Mouse (Mus musculus) liver, embryonic 11.5 days (tissue): ENCODE measurements around the gene Rsph6a. TPM values are rescaled to one million over a fixed set of nuclear protein-coding genes. Genes with fewer than 3 reads are reported as not detected.

Experiments used
- ATAC-seq: fragments of 200-750 bp; cut with Nextera tagmentation; replicated peaks from 2 replicates; pipeline ENCODE4 v1.8.0; 2017; ENCODE audit warnings: moderate number of reproducible peaks, mild to moderate bottlenecking, moderate TSS enrichment, moderate library complexity; ENCODE audit not compliant: low FRiP score
- DNase-seq: peaks from one replicate; pipeline ENCODE4 v3.0.0-alpha.2; 2017; ENCODE audit warnings: low spot score
- H3K27ac ChIP-seq: fragments of 300-500 bp; sonication (generic); 2 replicates; pipeline ENCODE4 v1.5.1; 2014; ENCODE audit warnings: mild to moderate bottlenecking, low read depth, low read length, control low read depth
- H3K27me3 ChIP-seq: fragments of 300-500 bp; sonication (generic); replicated peaks from 2 replicates; pipeline ENCODE4 v1.6.1; 2014; ENCODE audit warnings: low read length, mixed read lengths; ENCODE audit not compliant: control insufficient read depth, insufficient read depth
- H3K36me3 ChIP-seq: fragments of 300-500 bp; sonication (generic); 2 replicates; pipeline ENCODE4 v1.6.1; 2014; ENCODE audit warnings: mild to moderate bottlenecking, low read length, moderate library complexity, mixed read lengths; ENCODE audit not compliant: control insufficient read depth, insufficient read depth
- H3K4me1 ChIP-seq: fragments of 300-500 bp; sonication (generic); replicated peaks from 2 replicates; pipeline ENCODE4 v1.6.1; 2014; ENCODE audit warnings: low read length, mixed read lengths; ENCODE audit not compliant: control insufficient read depth, insufficient read depth
- H3K4me2 ChIP-seq: fragments of 300-500 bp; sonication (generic); 2 replicates; pipeline ENCODE4 v1.6.1; 2014; ENCODE audit warnings: mild to moderate bottlenecking, control low read depth, moderate library complexity
- H3K4me3 ChIP-seq: fragments of 300-500 bp; sonication (generic); 2 replicates; pipeline ENCODE4 v1.5.1; 2014; ENCODE audit warnings: low read depth, low read length, control low read depth
- H3K9ac ChIP-seq: fragments of 300-500 bp; sonication (generic); 2 replicates; pipeline ENCODE4 v1.6.1; 2014; ENCODE audit warnings: low read depth, low read length, control low read depth
- H3K9me3 ChIP-seq: fragments of 300-500 bp; sonication (generic); 2 replicates; pipeline ENCODE4 v1.6.1; 2016; ENCODE audit warnings: low read length, inconsistent platforms, mixed read lengths; ENCODE audit not compliant: control insufficient read depth
- WGBS: fragments of 180-500 bp; shearing (Covaris S2); extraction: QIAGEN DNeasy Blood & Tissue Kit; methylation state at CpG from one replicate; pipeline ENCODE4 v1.1.7; 2014; 5-methylcytosine and 5-hydroxymethylcytosine counted together
- polyA plus RNA-seq: library from polyadenylated mRNA; unstranded; fragments of >200 nt; fragmentation: Nextera tagmentation; extraction: Ambion mirVana; gene quantifications from 2 replicates; pipeline ENCODE4 v1.2.1, GENCODE M21; 2014

Gene Rsph6a
- polyA plus RNA-seq, 1 experiment from 2014 or later, result not detected

- no peak for ATAC-seq
- 67% methylated on average over 2 of the region's 2 CpGs for WGBS
- Histone ChIP-seq H3K9ac (no peak overlapping the region), H3K27me3 (peaks cover 10% of the 10 kb centered on the region), H3K4me2 (no peak overlapping the region), H3K9me3 (no peaks in the 10 kb centered on the region), H3K36me3 (no peaks in the 10 kb centered on the region), H3K4me1 (no peaks in the 10 kb centered on the region), H3K27ac (no peak overlapping the region), H3K4me3 (no peak overlapping the region)
- no peak for DNase-seq
These were observed 50.0 kb downstream of the Rsph6a start for GRCm38 (mm10) chr7:19104486-19104885.

GRCm38 (mm10) chr7:19107436-19107835, 52.9 kb downstream of the Rsph6a start:
- Histone ChIP-seq H3K27me3 (0 out of 2 replicates have a peak, but pooled peaks cover 3% of the 10 kb centered on the region), H3K4me1 (no peaks in the 10 kb centered on the region), H3K9ac (no peak overlapping the region), H3K9me3 (no peaks in the 10 kb centered on the region), H3K27ac (no peak overlapping the region), H3K36me3 (no peaks in the 10 kb centered on the region), H3K4me3 (no peak overlapping the region), H3K4me2 (no peak overlapping the region)
- WGBS, result 53% methylated on average over 3 of the region's 3 CpGs
- DNase-seq, result no peak
- no peak for ATAC-seq

- H3K9me3 ChIP-seq, result no peaks in the 10 kb centered on the region
- no peaks in the 10 kb centered on the region for H3K4me1 ChIP-seq
- H3K4me2 ChIP-seq, result no peak overlapping the region
- 62% methylated on average over 1 of the region's 1 CpGs for WGBS
- ATAC-seq (no peak), DNase-seq (no peak)
- H3K4me3 ChIP-seq, result no peak overlapping the region
- H3K9ac ChIP-seq, result no peak overlapping the region
- H3K27me3 ChIP-seq, result no peaks in the 10 kb centered on the region; the same call in 1 of the 2 replicates
- H3K36me3 ChIP-seq, result no peaks in the 10 kb centered on the region
- H3K27ac ChIP-seq, result no peak overlapping the region
These were observed 55.1 kb downstream of the Rsph6a start for GRCm38 (mm10) chr7:19109565-19109964.

- Histone ChIP-seq H3K27me3 (peaks cover 4% of the 10 kb centered on the region; the same call in 1 of the 2 replicates), H3K4me3 (peak within 1 kb of the TSS; percentile 21; the same call in 1 of the 2 replicates), H3K27ac (no peak within 1 kb of the TSS), H3K9ac (0 out of 2 replicates have a peak within 1 kb of the TSS, but pooled peaks have one; percentile 43), H3K36me3 (no peaks in the 10 kb centered on the region), H3K9me3 (peaks cover 3% of the 10 kb centered on the region; the same call in 1 of the 2 replicates), H3K4me1 (0 out of 2 replicates have a peak, but pooled peaks cover 4% of the 10 kb centered on the region), H3K4me2 (peak within 1 kb of the TSS; percentile 50)
- ATAC-seq (no peak; the same call in 1 of the 2 replicates), DNase-seq (peak; percentile 73)
- WGBS, result 19% methylated on average over 64 of the region's 64 CpGs
These were observed 63.7 kb downstream of the Rsph6a start, which contains the start of gene Gm4969 for GRCm38 (mm10) chr7:19118028-19118771. TSS of gene Gm4969 (minus strand) at chr7:19118368.

- H3K27me3 ChIP-seq, result peaks cover 4% of the 10 kb centered on the region; the same call in 1 of the 2 replicates
- no peak overlapping the region for H3K4me3 ChIP-seq
- no peak overlapping the region for H3K27ac ChIP-seq
- peaks cover 3% of the 10 kb centered on the region; the same call in 1 of the 2 replicates for H3K9me3 ChIP-seq
- no peak for DNase-seq
- H3K4me1 ChIP-seq, result 0 out of 2 replicates have a peak, but pooled peaks cover 4% of the 10 kb centered on the region
- H3K4me2 ChIP-seq, result 0 out of 2 replicates have a peak overlapping the region, but pooled peaks have one; percentile 12
- H3K9ac ChIP-seq, result 0 out of 2 replicates have a peak overlapping the region, but pooled peaks have one; percentile 16
- WGBS, result 86% methylated on average over 8 of the region's 8 CpGs
- ATAC-seq, result peak; percentile 30
- no peaks in the 10 kb centered on the region for H3K36me3 ChIP-seq
These were observed 64.6 kb downstream of the Rsph6a start for GRCm38 (mm10) chr7:19119083-19119482.

GRCm38 (mm10) chr7:19119631-19120429, 65.3 kb downstream of the Rsph6a start, which contains the start of gene Fbxo46:
TSS of gene Fbxo46 (plus strand) at chr7:19119859.
- Histone ChIP-seq H3K36me3 (no peaks in the 10 kb centered on the region), H3K4me1 (0 out of 2 replicates have a peak, but pooled peaks cover 4% of the 10 kb centered on the region), H3K27me3 (peaks cover 4% of the 10 kb centered on the region; the same call in 1 of the 2 replicates), H3K4me3 (peak within 1 kb of the TSS; percentile 82), H3K9ac (peak within 1 kb of the TSS; percentile 85), H3K4me2 (peak within 1 kb of the TSS; percentile 92), H3K27ac (no peak within 1 kb of the TSS), H3K9me3 (peaks cover 3% of the 10 kb centered on the region; the same call in 1 of the 2 replicates)
- 2% methylated on average over 34 of the region's 34 CpGs for WGBS
- peak; percentile 88 for DNase-seq
- peak; percentile 95 for ATAC-seq

GRCm38 (mm10) chr7:19121686-19122085, 67.2 kb downstream of the Rsph6a start:
- H3K36me3 ChIP-seq, result 0 out of 2 replicates have a peak, but pooled peaks cover 3% of the 10 kb centered on the region
- ATAC-seq (no peak), DNase-seq (no peak)
- no peak overlapping the region for H3K4me3 ChIP-seq
- no peak overlapping the region; the same call in 1 of the 2 replicates for H3K4me2 ChIP-seq
- H3K27ac ChIP-seq, result no peak overlapping the region
- H3K9ac ChIP-seq, result no peak overlapping the region
- WGBS, result 86% methylated on average over 4 of the region's 4 CpGs
- peaks cover 4% of the 10 kb centered on the region; the same call in 1 of the 2 replicates for H3K27me3 ChIP-seq
- peaks cover 3% of the 10 kb centered on the region; the same call in 1 of the 2 replicates for H3K9me3 ChIP-seq
- H3K4me1 ChIP-seq, result 0 out of 2 replicates have a peak, but pooled peaks cover 4% of the 10 kb centered on the region
